Mouse (Mus musculus): Measurements from ENCODE around the gene Lctl. TPM values are rescaled to one million over a fixed set of nuclear protein-coding genes. Genes with fewer than 3 reads are reported as not detected.

The Lctl gene
- polyA plus RNA-seq, 1 experiment from 2014 or later = 0.16 TPM

DNA sequence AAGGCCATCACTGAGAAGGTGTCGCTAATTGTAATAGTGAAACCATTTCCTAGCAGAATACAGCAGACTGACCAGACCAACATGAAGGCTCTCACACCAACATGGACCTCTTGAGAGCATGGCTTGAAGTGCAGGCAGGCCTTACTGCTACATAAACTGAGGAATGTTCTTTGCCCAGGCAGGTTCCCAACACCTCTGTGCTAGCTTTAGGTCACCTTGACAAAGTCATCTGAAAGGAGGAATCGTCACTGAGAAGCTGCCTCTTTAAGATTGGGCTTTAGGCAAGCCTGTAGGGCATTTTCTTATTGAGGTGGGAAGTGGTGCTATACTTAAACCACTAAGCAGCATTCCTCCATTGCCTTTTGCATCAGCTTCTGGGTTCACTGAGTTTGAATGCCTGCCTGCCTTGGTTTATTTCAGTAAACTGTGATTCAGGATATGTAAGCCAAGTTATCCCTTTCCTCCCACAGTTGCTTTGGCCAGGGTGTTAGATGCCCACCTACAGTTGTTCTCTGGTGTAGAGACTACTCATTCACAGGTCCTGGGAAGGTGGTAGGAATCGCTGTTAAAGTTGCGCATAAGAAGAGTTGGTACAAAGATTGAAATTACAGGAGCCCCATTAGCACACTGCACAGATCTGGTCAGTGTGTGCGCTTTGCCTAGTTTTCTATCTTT lies 67.4 kb downstream of the Lctl start:
- no peaks in the 10 kb centered on the region for H3K4me1 ChIP-seq (ENCODE audit: control insufficient read depth, insufficient read depth, low read length)
- H3K9ac ChIP-seq (ENCODE audit: low read depth, low read length) = no peak overlapping the region
- H3K27ac ChIP-seq (ENCODE audit: low read depth, low read length) = no peak overlapping the region; the same call in 1 of the 2 replicates
- no peaks in the 10 kb centered on the region for H3K27me3 ChIP-seq (ENCODE audit: control insufficient read depth, insufficient read depth, low read length)
- H3K4me3 ChIP-seq (ENCODE audit: low read length) = no peak overlapping the region
- no peaks in the 10 kb centered on the region for H3K9me3 ChIP-seq (ENCODE audit: control insufficient read depth, low read length)
- no peak overlapping the region for H3K4me2 ChIP-seq (replicated peaks; ENCODE audit: low read depth, low read length)
- H3K36me3 ChIP-seq (ENCODE audit: control insufficient read depth, insufficient read depth, low read length) = peaks cover 65% of the 10 kb centered on the region
- no peak for ATAC-seq (ENCODE audit: low FRiP score, low TSS enrichment)
- 97% methylated on average over 5 of the region's 5 CpGs for WGBS

Other genes with a start within 250 kb of the Lctl start
- 12.2 and 14.3 TPM in 2 replicates for gene Smad6, start 95.1 kb upstream of the Lctl start, polyA plus RNA-seq (2014; fragmentation: Nextera tagmentation; extraction: Ambion mirVana)
- 17.3 and 34.4 TPM in 2 replicates for gene Zwilch, start 56.0 kb downstream of the Lctl start, polyA plus RNA-seq (2014; fragmentation: Nextera tagmentation; extraction: Ambion mirVana)
- 1,389 and 1,446 TPM in 2 replicates for gene Rpl4, start 56.2 kb downstream of the Lctl start, polyA plus RNA-seq (2014; fragmentation: Nextera tagmentation; extraction: Ambion mirVana)
- 25.7 and 37.9 TPM in 2 replicates for gene Snapc5, start 62.1 kb downstream of the Lctl start, polyA plus RNA-seq (2014; fragmentation: Nextera tagmentation; extraction: Ambion mirVana)
- 2.9 and 3.3 TPM in 2 replicates for gene Uchl4, start 118.1 kb downstream of the Lctl start, polyA plus RNA-seq (2014; fragmentation: Nextera tagmentation; extraction: Ambion mirVana)
- gene Map2k1, start 136.5 kb downstream of the Lctl start, polyA plus RNA-seq (2014; fragmentation: Nextera tagmentation; extraction: Ambion mirVana) = 56.9 and 72.3 TPM in 2 replicates
- 279 and 325 TPM in 2 replicates for gene Tipin, start 164.4 kb downstream of the Lctl start, polyA plus RNA-seq (2014; fragmentation: Nextera tagmentation; extraction: Ambion mirVana)
- gene Dis3l, start 224.1 kb downstream of the Lctl start, polyA plus RNA-seq (2014; fragmentation: Nextera tagmentation; extraction: Ambion mirVana) = 11.9 and 24.6 TPM in 2 replicates